19 mouse cellular contexts compared by ENCODE assay signal in genomic region chr1:70529771-70530170, GRCm38 (mm10).
DNase-seq lines count a peak whose midpoint lies in the region; ATAC-seq and TF ChIP-seq lines count a peak whose summit lies in the region.
"Had no signal": no experiment of that assay in that cellular context is flagged by ENCODE, and none has a peak within 500 bp of the region (broad histone marks: within the 10 kb centered on the region; RNA-seq: fewer than 3 reads in every experiment).

No protein-coding gene starts in this region.

- TF ChIP-seq EP300 in heart, postnatal 0 days (IDR thresholded peaks at IDR 0.05; ENCODE audit: low read depth): no peak

- no peaks in the 10 kb centered on the region for H3K36me3 ChIP-seq in heart, embryonic 10.5 days
- H3K36me3 ChIP-seq in heart, postnatal 0 days (replicated peaks; ENCODE audit: control insufficient read depth, insufficient read depth, low read length): no peaks in the 10 kb centered on the region
- no peaks in the 10 kb centered on the region for H3K36me3 ChIP-seq in hindbrain, embryonic 14.5 days (replicated peaks; ENCODE audit: control insufficient read depth, insufficient read depth)
- H3K36me3 ChIP-seq: midbrain, embryonic 10.5 days; stomach, embryonic 15.5 days had no signal

- H3K27ac ChIP-seq in heart, embryonic 10.5 days: peak overlapping the region; percentile 36; the same call in 1 of the 2 replicates
- H3K27ac ChIP-seq in heart, postnatal 0 days (ENCODE audit: low read depth): no peak overlapping the region
- H3K27ac ChIP-seq in hindbrain, embryonic 14.5 days: no peak overlapping the region
- H3K27ac ChIP-seq: midbrain, embryonic 10.5 days; stomach, embryonic 15.5 days had no signal

- H3K9me3 ChIP-seq in heart, embryonic 10.5 days: no peaks in the 10 kb centered on the region
- no peaks in the 10 kb centered on the region for H3K9me3 ChIP-seq in heart, postnatal 0 days (replicated peaks; ENCODE audit: control insufficient read depth, low read length)
- no peaks in the 10 kb centered on the region for H3K9me3 ChIP-seq in hindbrain, embryonic 14.5 days (ENCODE audit: control insufficient read depth, low read length)
- H3K9me3 ChIP-seq: midbrain, embryonic 10.5 days; stomach, embryonic 15.5 days had no signal

- peak; percentile 4 for DNase-seq in cerebellum, postnatal 36 days
- DNase-seq in cerebellum, adult 11 months: no peak
- no peak for DNase-seq in heart, embryonic 10.5 days (ENCODE audit: low spot score)
- no peak for DNase-seq in heart, postnatal 25 days (ENCODE audit: low spot score)
- DNase-seq in heart, postnatal 0 days (ENCODE audit: low spot score): peak; percentile 13
- DNase-seq in left cerebral cortex, postnatal 36 days (ENCODE audit: low spot score in 2 of 2): peak; percentile 5 to 10
- DNase-seq in spleen, postnatal 4 days (ENCODE audit: low spot score in 2 of 2): no peak
- DNase-seq in hindbrain, embryonic 14.5 days (ENCODE audit: low spot score): no peak
- DNase-seq: adrenal gland, adult 8-10 months; cerebellum, adult 18-20 months; kidney, adult 8-10 months; kidney, postnatal 25 days; layer of hippocampus, adult 9-11 months; lung, adult 2 months; lung, postnatal 36 days; spleen, adult 18-20 months had no signal

- TF ChIP-seq CTCF in heart, postnatal 0 days (IDR thresholded peaks at IDR 0.05; ENCODE audit: low read depth): no peak

- no peak for ATAC-seq in heart, postnatal 0 days (ENCODE audit: insufficient read depth, low read depth)
- no peak for ATAC-seq in hindbrain, embryonic 14.5 days (ENCODE audit: low FRiP score)

- H3K4me3 ChIP-seq in heart, embryonic 10.5 days: no peak overlapping the region
- no peak overlapping the region for H3K4me3 ChIP-seq in heart, postnatal 0 days (ENCODE audit: low read depth, low read length)
- H3K4me3 ChIP-seq in hindbrain, embryonic 14.5 days (replicated peaks; ENCODE audit: low read length): no peak overlapping the region
- H3K4me3 ChIP-seq: midbrain, embryonic 10.5 days; stomach, embryonic 15.5 days had no signal

- no peak overlapping the region for H3K9ac ChIP-seq in heart, postnatal 0 days (replicated peaks; ENCODE audit: low read depth, low read length)
- no peak overlapping the region for H3K9ac ChIP-seq in hindbrain, embryonic 14.5 days
- H3K9ac ChIP-seq: stomach, embryonic 15.5 days had no signal

- 75% methylated on average over 2 of the region's 2 CpGs for WGBS in heart, embryonic 10.5 days
- WGBS in heart, postnatal 0 days: 45% methylated on average over 2 of the region's 2 CpGs
- 93% methylated on average over 2 of the region's 2 CpGs for WGBS in hindbrain, embryonic 14.5 days

- no peak overlapping the region for H3K4me2 ChIP-seq in heart, postnatal 0 days (ENCODE audit: low read depth, low read length)
- no peak overlapping the region for H3K4me2 ChIP-seq in hindbrain, embryonic 14.5 days (replicated peaks)
- H3K4me2 ChIP-seq: liver, embryonic 11.5 days; stomach, embryonic 15.5 days had no signal

- intact Hi-C loops in heart, postnatal 25 days (cut with DNase I): no loop called here
- intact Hi-C loops in left cerebral cortex, postnatal 36 days (cut with DNase I): no loop called here

- no peaks in the 10 kb centered on the region for H3K27me3 ChIP-seq in heart, embryonic 10.5 days (ENCODE audit: insufficient read depth, poor library complexity, severe bottlenecking)
- no peaks in the 10 kb centered on the region for H3K27me3 ChIP-seq in heart, postnatal 0 days (ENCODE audit: control insufficient read depth, insufficient read depth, low read length)
- no peaks in the 10 kb centered on the region for H3K27me3 ChIP-seq in hindbrain, embryonic 14.5 days (ENCODE audit: control insufficient read depth, insufficient read depth, low read length)
- H3K27me3 ChIP-seq: stomach, embryonic 15.5 days had no signal

- H3K4me1 ChIP-seq in heart, embryonic 10.5 days: no peaks in the 10 kb centered on the region
- no peaks in the 10 kb centered on the region for H3K4me1 ChIP-seq in heart, postnatal 0 days (ENCODE audit: control insufficient read depth, insufficient read depth)
- H3K4me1 ChIP-seq in hindbrain, embryonic 14.5 days (replicated peaks; ENCODE audit: control insufficient read depth, insufficient read depth, low read length): no peaks in the 10 kb centered on the region
- H3K4me1 ChIP-seq: midbrain, embryonic 10.5 days; stomach, embryonic 15.5 days had no signal

Comparison
In these comparisons a context has a peak if more than half of its experiments do, and no peak if none do; other contexts are left out.
1. DNase-seq: peak in cerebellum, postnatal 36 days (2 of 2), heart, postnatal 0 days (single experiment) and left cerebral cortex, postnatal 36 days (2 of 2); none in cerebellum, adult 11 months (single experiment), heart, embryonic 10.5 days (single experiment), heart, postnatal 25 days (single experiment), spleen, postnatal 4 days (0 of 2) and hindbrain, embryonic 14.5 days (single experiment).